Mouse (Mus musculus) C2C12 (cell line): ENCODE results near the gene H2-Oa.

Experiments
- CTCF ChIP-seq: IDR thresholded peaks from one replicate; pipeline ENCODE4 v1.5.1; 2011; ENCODE audit not compliant: control insufficient read depth, insufficient read depth, insufficient read length
- FOSL1 ChIP-seq: IDR thresholded peaks from one replicate; pipeline ENCODE4 v1.8.0; 2011; ENCODE audit warnings: mild to moderate bottlenecking, low read length; ENCODE audit not compliant: poor library complexity, insufficient read depth, severe bottlenecking
- MAX ChIP-seq: IDR thresholded peaks from one replicate; pipeline ENCODE4 v1.6.1; 2011; ENCODE audit warnings: mild to moderate bottlenecking, control low read depth
- MYOD1 ChIP-seq: IDR thresholded peaks from one replicate; pipeline ENCODE4 v1.6.1; 2011; ENCODE audit warnings: low read depth; ENCODE audit not compliant: control insufficient read depth, insufficient read length
- MYOG ChIP-seq: IDR thresholded peaks from one replicate; pipeline ENCODE4 v1.6.1; 2011; ENCODE audit not compliant: control insufficient read depth, insufficient read length; ENCODE audit errors: extremely low read depth
- USF1 ChIP-seq: IDR thresholded peaks from one replicate; pipeline ENCODE4 v1.6.1; 2011; ENCODE audit warnings: low read depth, mild to moderate bottlenecking, control low read depth, moderate library complexity

DNA sequence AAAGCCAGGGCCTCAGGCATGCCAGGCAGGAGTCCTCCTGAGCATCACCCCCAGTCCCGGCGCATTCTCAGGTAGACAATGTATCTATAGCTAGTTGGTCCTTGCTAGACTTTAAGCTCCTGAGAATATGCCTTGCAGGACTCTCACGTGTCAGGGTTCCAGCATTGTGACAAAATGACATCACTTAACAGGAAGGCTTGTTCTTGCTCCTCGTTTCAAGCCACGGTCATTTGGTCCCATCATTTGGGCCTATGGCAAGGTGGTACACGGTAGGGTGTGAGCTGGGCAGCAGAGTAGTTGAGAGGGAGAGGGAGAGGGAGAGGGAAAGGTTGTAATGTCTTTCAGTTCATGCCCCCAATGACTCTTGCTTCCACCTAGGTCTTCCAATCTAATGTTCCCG is 39.8 kb downstream of the H2-Oa start:
- TF ChIP-seq CTCF (no peak), USF1 (no peak), MYOD1 (no peak), FOSL1 (no peak), MAX (no peak), MYOG (no peak)
